ENCODE assay signal across 8 mouse cellular contexts in the genomic region with DNA sequence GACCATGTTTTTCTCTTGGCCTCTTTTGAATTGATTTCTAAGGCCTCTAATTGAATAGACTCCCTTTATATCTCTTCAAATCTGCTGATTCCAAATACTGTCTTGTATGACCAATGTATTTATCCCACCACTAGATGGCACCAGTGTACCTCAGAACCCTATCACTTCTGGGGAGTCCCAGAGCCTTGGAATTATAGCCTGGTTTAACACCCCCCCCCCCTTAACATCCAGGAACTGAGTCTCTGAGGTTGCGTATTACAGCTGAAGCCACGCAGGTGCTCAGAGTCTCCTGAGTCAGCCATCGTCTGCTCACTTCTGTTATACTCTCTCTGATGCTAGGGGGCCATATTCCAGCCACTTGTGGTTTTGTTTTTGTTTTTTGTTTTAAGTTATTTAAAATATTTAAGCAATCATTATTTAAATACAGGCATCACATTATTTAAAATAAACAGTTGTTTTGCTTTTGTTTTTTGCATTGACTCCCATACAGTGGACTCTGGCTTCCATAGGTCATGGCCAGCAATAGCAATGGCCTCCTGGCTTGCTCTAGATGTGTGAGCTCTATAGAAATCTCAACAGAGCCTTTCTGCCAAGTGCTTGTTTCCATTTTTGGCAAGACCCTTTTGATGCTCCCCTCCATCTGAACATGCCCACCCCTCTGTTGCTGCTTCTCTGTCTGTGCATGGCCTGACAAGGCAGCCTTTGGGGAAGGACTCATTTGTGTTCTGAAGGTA.
A peak's percentile ranks its signal among the peaks of the same experiment; 100 is the strongest.
DNase-seq lines count a peak whose midpoint lies in the region; ATAC-seq and TF ChIP-seq lines count a peak whose summit lies in the region.

No protein-coding gene starts in this region.

- peaks cover 0 to 19% of the 10 kb centered on the region in 2 experiments; a peak in 2 of 4 replicates for H3K36me3 ChIP-seq in MEL (ENCODE audit: control insufficient read depth in 1 of 2, insufficient read depth in 2 of 2, low read length in 2 of 2)
- no peaks in the 10 kb centered on the region for H3K36me3 ChIP-seq in limb, embryonic 12.5 days
- no peaks in the 10 kb centered on the region for H3K36me3 ChIP-seq in neural tube, embryonic 11.5 days (ENCODE audit: control insufficient read depth, insufficient read depth, low read length)

- 14% methylated on average over 3 of the region's 3 CpGs for WGBS in limb, embryonic 12.5 days
- 72% methylated on average over 3 of the region's 3 CpGs for WGBS in neural tube, embryonic 11.5 days

- H3K9ac ChIP-seq in MEL (ENCODE audit: control insufficient read depth, low read depth, low read length, poor library complexity, severe bottlenecking), result no peak overlapping the region
- no peak overlapping the region for H3K9ac ChIP-seq in limb, embryonic 12.5 days (replicated peaks)
- H3K9ac ChIP-seq in neural tube, embryonic 11.5 days (ENCODE audit: low read length), result no peak overlapping the region

- no peaks in the 10 kb centered on the region for H3K79me2 ChIP-seq in MEL (ENCODE audit: control insufficient read depth, insufficient read depth, low read length, poor library complexity)

- no peak overlapping the region for H3K4me2 ChIP-seq in limb, embryonic 12.5 days
- H3K4me2 ChIP-seq in neural tube, embryonic 11.5 days (ENCODE audit: low read depth), result no peak overlapping the region

- TF ChIP-seq EP300 in MEL (IDR thresholded peaks at IDR 0.05; ENCODE audit: low read depth in 1 of 2, low read length in 2 of 2), result no peak

- ATAC-seq in limb, embryonic 12.5 days (ENCODE audit: insufficient number of reproducible peaks, insufficient read depth, low FRiP score, low TSS enrichment, low read depth), result peak; percentile 73
- no peak for ATAC-seq in neural tube, embryonic 11.5 days (ENCODE audit: insufficient read depth, low FRiP score, low TSS enrichment)

- intact Hi-C loops in heart, postnatal 14 days (cut with DNase I), result loop anchor here (1.0 to 10.0 kb wide), 4 partner anchors 194 to 726 kb away; partner anchors contain the start of gene Ltbp1
- intact Hi-C loops in gastrocnemius, postnatal 14 days (cut with DNase I; ENCODE audit: low total_unique reads), result loop anchor here (5.0 kb wide), 1 partner anchor 191 kb away; no protein-coding TSS in a partner anchor

- TF ChIP-seq POLR2A in MEL (IDR thresholded peaks at IDR 0.05; ENCODE audit: control insufficient read depth in 1 of 2, insufficient read depth in 1 of 2, low read depth in 1 of 2, low read length in 2 of 2, poor library complexity in 1 of 2), result no peak

- no peaks in the 10 kb centered on the region for H3K27me3 ChIP-seq in MEL (ENCODE audit: control insufficient read depth in 1 of 2, insufficient read depth in 2 of 2, low read length in 2 of 2)
- no peaks in the 10 kb centered on the region for H3K27me3 ChIP-seq in limb, embryonic 12.5 days
- no peaks in the 10 kb centered on the region for H3K27me3 ChIP-seq in neural tube, embryonic 11.5 days (ENCODE audit: control insufficient read depth, insufficient read depth, low read length)

- peaks cover 11 to 15% of the 10 kb centered on the region in 2 experiments for H3K4me1 ChIP-seq in MEL (ENCODE audit: control insufficient read depth in 1 of 2, insufficient read depth in 2 of 2, low read length in 2 of 2)
- H3K4me1 ChIP-seq in limb, embryonic 12.5 days (replicated peaks), result peaks cover 8% of the 10 kb centered on the region
- no peaks in the 10 kb centered on the region for H3K4me1 ChIP-seq in neural tube, embryonic 11.5 days (ENCODE audit: control insufficient read depth, insufficient read depth, low read length)

- H3K4me3 ChIP-seq in MEL (ENCODE audit: control insufficient read depth in 1 of 2, insufficient read depth in 1 of 2, low read depth in 2 of 2, low read length in 2 of 2), result no peak overlapping the region
- no peak overlapping the region for H3K4me3 ChIP-seq in limb, embryonic 12.5 days (replicated peaks)
- no peak overlapping the region for H3K4me3 ChIP-seq in neural tube, embryonic 11.5 days (ENCODE audit: low read depth, low read length)

- peak; percentile 51 to 90 (median 55) for TF ChIP-seq CTCF in MEL (IDR thresholded peaks at IDR 0.05 in 2 of 3, conservative IDR thresholded peaks at IDR 0.05 in 1 of 3; ENCODE audit: control insufficient read depth in 1 of 3, insufficient read depth in 1 of 3, low read depth in 2 of 3, low read length in 3 of 3, poor library complexity in 1 of 3, severe bottlenecking in 1 of 3)

- H3K27ac ChIP-seq in MEL (ENCODE audit: control insufficient read depth, low read depth, low read length), result no peak overlapping the region
- no peak overlapping the region; the same call in 1 of the 2 replicates for H3K27ac ChIP-seq in limb, embryonic 12.5 days
- no peak overlapping the region for H3K27ac ChIP-seq in neural tube, embryonic 11.5 days (ENCODE audit: low read depth, low read length)

- H3K9me3 ChIP-seq in MEL (replicated peaks; ENCODE audit: insufficient read depth, low read length), result no peaks in the 10 kb centered on the region
- no peaks in the 10 kb centered on the region for H3K9me3 ChIP-seq in limb, embryonic 12.5 days
- H3K9me3 ChIP-seq in neural tube, embryonic 11.5 days (ENCODE audit: control insufficient read depth, low read length), result no peaks in the 10 kb centered on the region

- peak; percentile 14 to 33 for DNase-seq in layer of hippocampus, postnatal 10 days (ENCODE audit: low spot score in 2 of 2)
- no peak for DNase-seq in layer of hippocampus, postnatal 25 days (ENCODE audit: extremely low spot score in 1 of 2, low spot score in 1 of 2)
- peak; percentile 78 for DNase-seq in MEL (ENCODE audit: low read depth, low spot score)
- DNase-seq in embryo, embryonic 11 days, result peak; percentile 72
- DNase-seq in heart, postnatal 14 days, result peak; percentile 37 to 67
- DNase-seq in neural tube, embryonic 11.5 days (ENCODE audit: low spot score), result peak; percentile 28
- DNase-seq in gastrocnemius, postnatal 14 days, result no peak

- TF ChIP-seq RAD21 in MEL (IDR thresholded peaks at IDR 0.05; ENCODE audit: low read depth, low read length), result peak; percentile 95

TF ChIP-seq in MEL, 35 proteins besides CTCF, POLR2A, EP300 and RAD21:
- 0 out of 2 replicates have a peak, but pooled peaks have one; percentile 26 for TF ChIP-seq SIN3A (IDR thresholded peaks at IDR 0.05; ENCODE audit: low read length)
- TF ChIP-seq HCFC1 (IDR thresholded peaks at IDR 0.05; ENCODE audit: low read depth, low read length), result no peak
- TF ChIP-seq USF1 (IDR thresholded peaks at IDR 0.05; ENCODE audit: low read depth, low read length), result no peak
- TF ChIP-seq ZC3H11A (IDR thresholded peaks at IDR 0.05; ENCODE audit: low read depth, low read length), result peak; percentile 93
- no peak for TF ChIP-seq BHLHE40 (IDR thresholded peaks at IDR 0.05; ENCODE audit: borderline replicate concordance, low read depth, low read length)
- peak; percentile 89 for TF ChIP-seq SMC3 (IDR thresholded peaks at IDR 0.05; ENCODE audit: low read depth, low read length)
- TF ChIP-seq E2F4 (IDR thresholded peaks at IDR 0.05; ENCODE audit: borderline replicate concordance, low read depth, low read length), result no peak
TF ChIP-seq in MEL: peak in this region for 3.

Comparison
In these comparisons a context has a peak if more than half of its experiments do, and no peak if none do; other contexts are left out.
1. DNase-seq: peak in layer of hippocampus, postnatal 10 days (2 of 2), MEL (single experiment), embryo, embryonic 11 days (single experiment), heart, postnatal 14 days (2 of 2) and neural tube, embryonic 11.5 days (single experiment); none in layer of hippocampus, postnatal 25 days (0 of 2) and gastrocnemius, postnatal 14 days (single experiment).